Mouse (Mus musculus): Measurements from ENCODE around the gene Zpbp2.
"Not testable (repeated sequence)": the region's sequence is repeated elsewhere in the genome, so short reads cannot be mapped to it uniquely, and the experiment has no call there.

Zpbp2 gene

DNA sequence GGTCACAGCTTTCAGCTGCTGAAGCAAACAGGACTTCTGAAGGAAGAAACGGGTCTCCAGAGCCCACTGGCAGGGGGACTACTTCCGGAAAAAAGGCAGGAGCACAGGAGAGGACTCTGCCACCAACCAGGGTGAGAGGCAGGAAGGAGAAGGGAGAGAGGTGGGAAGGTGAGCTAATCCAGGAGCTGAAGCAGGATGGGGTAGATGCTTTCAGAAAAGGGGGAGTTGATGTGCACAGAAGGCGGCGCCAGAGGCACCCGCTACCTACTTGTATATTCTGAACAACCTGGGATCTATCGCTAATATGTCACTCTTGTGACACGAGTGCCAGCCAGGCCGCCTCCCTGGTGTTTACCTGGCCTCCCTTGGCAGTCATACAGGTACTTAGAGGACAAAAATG, 47.1 kb downstream of the Zpbp2 start, which contains the start of gene Lrrc3c:
Gene Lrrc3c (plus strand): TSS at position 301 of the 400 bp plus-strand sequence.
- POLR2A ChIA-PET: interaction anchor here in 2 of 4 experiments (1.2 to 6.7 kb wide), 3 partner anchors 10 to 18 kb away, joined by 3 to 68 read pairs (median 49); partner anchors contain the start of gene Ormdl3 (in 2 of the 2)
- CTCF ChIA-PET: interaction anchor here (0.5 to 3.4 kb wide), 16 partner anchors 9 to 256 kb away, joined by 3 to 39 read pairs (median 4); partner anchors contain the start of genes Ormdl3 (in 2 of the 4) and Zpbp2 (in 1 of the 4)

GRCm38 (mm10) chr11:98598851-98599290, 48.0 kb downstream of the Zpbp2 start:
- ChIA-PET CTCF (interaction anchor here (0.6 to 3.4 kb wide), 13 partner anchors 8 to 256 kb away, joined by 3 to 39 read pairs (median 4); partner anchors contain the start of genes Ormdl3 (in 2 of the 4) and Gsdma3 (in 1 of the 4)), POLR2A (interaction anchor here in 2 of 4 experiments (0.7 to 6.7 kb wide), 6 partner anchors 9 to 48 kb away, joined by 3 to 68 read pairs (median 4); partner anchors contain the start of genes Ormdl3 (in 2 of the 2) and Zpbp2 (in 1 of the 2))

GRCm38 (mm10) chr11:98599291-98599690, 48.4 kb downstream of the Zpbp2 start:
- POLR2A ChIA-PET: interaction anchor here in 3 of 4 experiments (0.5 to 6.7 kb wide), 7 partner anchors 9 to 230 kb away, joined by 3 to 68 read pairs (median 4); partner anchors contain the start of genes Ormdl3 (in 2 of the 3) and Zpbp2 (in 1 of the 3)
- CTCF ChIA-PET: interaction anchor here (0.6 to 3.4 kb wide), 13 partner anchors 7 to 257 kb away, joined by 3 to 39 read pairs (median 4); partner anchors contain the start of genes Ormdl3 (in 3 of the 4) and Gsdma3 (in 1 of the 4)

- ChIA-PET POLR2A (interaction anchor here (0.6 to 6.7 kb wide), 23 partner anchors 9 to 1969 kb away, joined by 3 to 68 read pairs (median 4); partner anchors contain the start of genes Ormdl3 (in 3 of the 4), Psmd3 (in 1 of the 4), Stard3 (in 1 of the 4) and Zpbp2 (in 1 of the 4)), CTCF (interaction anchor here (0.5 to 2.0 kb wide), 26 partner anchors 11 to 824 kb away, joined by 3 to 15 read pairs (median 4); partner anchors contain the start of genes Ormdl3 (in 1 of the 4), Psmd3 (in 1 of the 4), Stard3 (in 1 of the 4) and Zpbp2 (in 1 of the 4))
Observed at GRCm38 (mm10) chr11:98602090-98602690, 51.3 kb downstream of the Zpbp2 start.

DNA sequence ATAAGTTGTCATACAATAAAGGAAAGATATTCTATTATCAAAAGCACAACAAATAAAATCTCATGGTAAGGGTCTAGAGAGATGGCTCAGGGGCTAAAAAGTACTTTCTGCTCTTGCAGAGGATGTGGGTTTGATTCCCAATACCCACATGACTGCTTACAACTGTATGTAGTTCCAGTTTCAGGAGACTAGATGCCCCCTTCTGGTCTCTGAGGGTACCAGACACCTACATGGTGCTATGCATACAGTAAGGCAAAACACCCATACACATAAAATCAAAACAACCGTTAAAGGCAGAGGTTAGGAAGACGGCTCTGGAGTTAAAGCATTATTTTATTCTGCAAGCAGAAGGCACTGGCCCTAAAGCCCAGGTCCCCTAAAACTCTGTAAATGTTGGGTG, 53.1 kb downstream of the Zpbp2 start:
- CTCF ChIA-PET: interaction anchor here in 2 of 4 experiments (0.6 to 1.5 kb wide), 2 partner anchors 29 to 183 kb away, joined by 3 to 4 read pairs; no protein-coding TSS in a partner anchor
- POLR2A ChIA-PET: no interaction called here

DNA sequence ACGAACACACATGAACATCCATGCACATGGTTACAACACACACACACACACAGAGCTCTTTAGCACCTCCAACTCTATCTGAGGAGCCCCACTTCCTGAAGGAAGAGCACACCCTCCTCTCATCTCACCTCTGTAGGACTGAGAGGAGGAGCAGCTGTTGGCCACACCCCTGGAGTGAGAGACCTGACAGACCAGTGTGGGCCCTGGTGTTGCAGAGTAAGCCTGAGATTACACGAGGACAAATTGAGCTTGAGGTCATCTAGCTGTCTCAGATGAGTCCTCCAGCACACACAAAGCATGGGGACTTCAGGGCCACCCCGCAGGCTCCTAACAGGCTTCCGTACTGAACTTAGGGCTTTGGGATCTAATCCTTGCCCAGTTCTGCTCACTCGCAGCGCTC, 54.0 kb downstream of the Zpbp2 start:
- POLR2A ChIA-PET: not testable (repeated sequence)
- CTCF ChIA-PET: interaction anchor here in 2 of 4 experiments (0.6 to 1.5 kb wide), 3 partner anchors 55 to 262 kb away, joined by 3 to 4 read pairs (median 4); no protein-coding TSS in a partner anchor

GRCm38 (mm10) chr11:98606763-98607162, 55.9 kb downstream of the Zpbp2 start:
- POLR2A ChIA-PET: interaction anchor here in 1 of 4 experiments (0.6 kb wide), 1 partner anchor 1038 kb away, joined by 5 read pairs; no protein-coding TSS in a partner anchor
- CTCF ChIA-PET: interaction anchor here in 3 of 4 experiments (0.7 to 2.2 kb wide), 12 partner anchors 9 to 1691 kb away, joined by 3 to 22 read pairs (median 3); partner anchors contain the start of genes Lrrc3c (in 2 of the 3) and Psmd3 (in 1 of the 3)
